Mouse (Mus musculus) midbrain, embryonic 14.5 days (tissue): ENCODE measurements at regions not wholly inside any gene's neighbourhood (a gene's known extent, or its start where the extent isn't known, plus 50 kb on each side); places are given as distances from the start of the nearest gene placed in this dataset.

Source experiments
- ATAC-seq: fragments of 200-750 bp; cut with Nextera tagmentation; 2 replicates; pipeline ENCODE4 v1.8.0; 2017; ENCODE audit warnings: moderate number of reproducible peaks, moderate library complexity; ENCODE audit not compliant: low FRiP score, low TSS enrichment
- DNase-seq: peaks from one replicate; pipeline ENCODE4 v3.0.0-alpha.2; 2015
- H3K27ac ChIP-seq: fragments of 300-500 bp; sonication (generic); replicated peaks from 2 replicates; pipeline ENCODE4 v1.5.1; 2014; ENCODE audit warnings: mild to moderate bottlenecking, low read depth, low read length, moderate library complexity
- H3K27me3 ChIP-seq: fragments of 300-500 bp; sonication (generic); 2 replicates; pipeline ENCODE4 v1.6.1; 2014; ENCODE audit warnings: low read length, control low read depth, mixed read lengths; ENCODE audit not compliant: control insufficient read depth, insufficient read depth
- H3K36me3 ChIP-seq: fragments of 300-500 bp; sonication (generic); 2 replicates; pipeline ENCODE4 v1.6.1; 2014; ENCODE audit warnings: low read length, control low read depth; ENCODE audit not compliant: control insufficient read depth, insufficient read depth
- H3K4me1 ChIP-seq: fragments of 300-500 bp; sonication (generic); 2 replicates; pipeline ENCODE4 v1.6.1; 2014; ENCODE audit warnings: mild to moderate bottlenecking, antibody characterized with exemption, low read length, control low read depth; ENCODE audit not compliant: control insufficient read depth, insufficient read depth
- H3K4me2 ChIP-seq: fragments of 300-500 bp; sonication (generic); 2 replicates; pipeline ENCODE4 v1.6.1; 2014; ENCODE audit warnings: mild to moderate bottlenecking, low read length, moderate library complexity
- H3K4me3 ChIP-seq: fragments of 300-500 bp; sonication (generic); replicated peaks from 2 replicates; pipeline ENCODE4 v1.5.1; 2014; ENCODE audit warnings: low read depth, low read length
- H3K9ac ChIP-seq: fragments of 300-500 bp; sonication (generic); replicated peaks from 2 replicates; pipeline ENCODE4 v1.6.1; 2014; ENCODE audit warnings: mild to moderate bottlenecking, low read length, moderate library complexity
- H3K9me3 ChIP-seq: fragments of 300-500 bp; sonication (generic); 2 replicates; pipeline ENCODE4 v1.6.1; 2016; ENCODE audit warnings: low read length, control low read depth, mixed read lengths; ENCODE audit not compliant: control insufficient read depth
- WGBS: fragments of 180-500 bp; shearing (Covaris S2); extraction: QIAGEN DNeasy Blood & Tissue Kit; methylation state at CpG from one replicate; pipeline ENCODE4 v1.1.7; 2014; 5-methylcytosine and 5-hydroxymethylcytosine counted together

DNA sequence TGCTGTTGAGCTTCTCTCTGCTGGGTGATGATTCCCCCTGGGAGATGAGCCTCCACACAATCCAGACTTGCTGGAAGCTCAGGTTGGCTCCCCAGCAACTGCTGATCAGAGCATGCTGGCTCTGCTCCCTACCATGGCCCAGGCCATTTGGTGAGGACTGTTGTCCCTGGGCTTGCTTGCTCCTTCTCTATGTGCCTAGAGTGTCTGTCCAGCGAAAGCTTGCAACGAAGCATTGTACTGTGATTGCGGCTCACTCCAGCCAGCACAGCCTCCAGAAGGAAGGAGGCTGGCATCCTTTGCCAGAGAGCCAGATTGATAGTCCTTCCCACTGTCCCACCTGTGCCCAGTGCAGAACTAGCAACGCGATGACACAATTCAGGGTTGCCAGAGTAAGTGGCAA lies 295.1 kb upstream of the Npvf start:
- Histone ChIP-seq H3K9ac (no peak overlapping the region), H3K9me3 (no peaks in the 10 kb centered on the region), H3K27me3 (no peaks in the 10 kb centered on the region), H3K36me3 (no peaks in the 10 kb centered on the region), H3K27ac (peak overlapping the region; percentile 70; the same call in 1 of the 2 replicates), H3K4me3 (no peak overlapping the region), H3K4me2 (no peak overlapping the region), H3K4me1 (peaks cover 9% of the 10 kb centered on the region; the same call in 1 of the 2 replicates)
- ATAC-seq (no peak), DNase-seq (no peak)
- 90% methylated on average over 5 of the region's 5 CpGs for WGBS

DNA sequence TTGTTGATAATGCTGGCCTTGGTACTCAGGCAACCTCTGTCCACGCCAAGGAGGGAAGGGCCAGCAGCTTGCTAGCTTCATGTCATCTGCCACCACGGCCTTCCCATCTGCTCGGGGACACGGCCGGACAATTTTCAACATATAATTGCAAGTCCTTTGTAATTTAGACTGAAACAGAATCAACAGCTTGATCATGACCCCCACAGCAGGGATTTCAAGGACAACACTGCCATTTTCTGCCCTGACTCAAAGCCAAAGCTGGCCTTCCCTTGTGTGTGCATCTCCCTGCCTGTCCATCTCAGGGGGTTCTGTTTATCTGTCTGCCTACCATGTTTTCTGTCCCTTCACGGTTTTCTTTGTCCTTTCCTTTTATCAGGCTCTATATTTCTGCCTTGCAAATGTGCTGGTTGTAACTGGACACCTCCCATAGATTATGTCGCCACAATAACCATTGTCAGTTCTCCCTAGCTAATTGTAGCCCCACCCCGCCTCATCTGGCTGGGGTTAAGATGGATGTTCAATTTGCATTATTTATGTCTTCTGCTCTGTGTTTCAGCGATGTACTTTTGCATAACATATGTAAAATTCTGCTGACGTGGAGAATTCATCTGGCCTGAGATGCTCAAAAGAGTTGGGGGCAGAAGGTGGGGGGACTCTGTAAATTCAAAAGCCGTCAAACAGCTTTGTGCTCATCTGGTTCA lies 295.8 kb upstream of the Npvf start:
- no peaks in the 10 kb centered on the region for H3K27me3 ChIP-seq
- H3K4me1 ChIP-seq = peaks cover 9% of the 10 kb centered on the region; the same call in 1 of the 2 replicates
- peak; percentile 57; the same call in 1 of the 2 replicates for ATAC-seq
- peak overlapping the region; percentile 70 for H3K27ac ChIP-seq
- no peaks in the 10 kb centered on the region for H3K9me3 ChIP-seq
- H3K9ac ChIP-seq = no peak overlapping the region
- no peaks in the 10 kb centered on the region for H3K36me3 ChIP-seq
- H3K4me3 ChIP-seq = no peak overlapping the region
- peak; percentile 52 for DNase-seq
- no peak overlapping the region for H3K4me2 ChIP-seq
- WGBS = 22% methylated on average over 11 of the region's 11 CpGs

DNA sequence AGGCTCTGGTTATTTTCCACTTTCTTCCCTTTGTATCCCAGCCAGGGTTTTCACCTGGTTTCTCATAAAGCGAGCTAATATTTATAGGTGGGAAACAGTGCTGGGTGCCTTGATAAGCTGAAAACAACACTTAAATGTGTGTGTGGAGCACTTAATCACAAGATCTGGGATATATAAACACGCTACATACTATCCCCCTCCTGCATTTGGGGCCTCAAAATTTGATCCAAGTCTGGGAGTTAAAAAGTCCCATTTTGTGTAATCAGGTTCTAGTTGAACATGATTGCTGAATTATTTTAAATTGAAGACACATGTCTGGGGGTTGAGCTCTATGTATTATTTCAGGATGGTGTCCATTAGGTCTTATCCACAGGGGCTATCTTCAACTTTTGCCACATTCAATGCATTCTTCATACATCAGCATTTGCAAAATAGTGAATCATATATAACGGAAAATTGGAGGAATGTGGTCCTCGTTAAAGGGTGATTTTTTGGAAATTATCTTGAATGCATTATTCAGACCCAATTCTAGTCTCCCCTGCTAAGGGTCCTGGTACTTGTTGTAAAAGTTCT lies 303.2 kb upstream of the Npvf start:
- H3K27me3 ChIP-seq = no peaks in the 10 kb centered on the region
- no peak for ATAC-seq
- no peak for DNase-seq
- no peaks in the 10 kb centered on the region for H3K36me3 ChIP-seq
- H3K4me1 ChIP-seq = no peaks in the 10 kb centered on the region
- no peak overlapping the region for H3K4me2 ChIP-seq
- H3K9ac ChIP-seq = no peak overlapping the region
- no peak overlapping the region for H3K27ac ChIP-seq
- no peak overlapping the region for H3K4me3 ChIP-seq
- H3K9me3 ChIP-seq = no peaks in the 10 kb centered on the region
- 97% methylated on average over 4 of the region's 4 CpGs for WGBS

GRCm38 (mm10) chr6:50960341-50960740 lies 306.1 kb upstream of the Npvf start:
- DNase-seq (no peak), ATAC-seq (no peak)
- no peak overlapping the region for H3K9ac ChIP-seq
- no peak overlapping the region for H3K27ac ChIP-seq
- H3K4me2 ChIP-seq = no peak overlapping the region
- no peaks in the 10 kb centered on the region for H3K27me3 ChIP-seq
- no peaks in the 10 kb centered on the region for H3K36me3 ChIP-seq
- no peaks in the 10 kb centered on the region for H3K9me3 ChIP-seq
- H3K4me1 ChIP-seq = 0 out of 2 replicates have a peak, but pooled peaks cover 2% of the 10 kb centered on the region
- H3K4me3 ChIP-seq = no peak overlapping the region
- 76% methylated on average over 5 of the region's 5 CpGs for WGBS

DNA sequence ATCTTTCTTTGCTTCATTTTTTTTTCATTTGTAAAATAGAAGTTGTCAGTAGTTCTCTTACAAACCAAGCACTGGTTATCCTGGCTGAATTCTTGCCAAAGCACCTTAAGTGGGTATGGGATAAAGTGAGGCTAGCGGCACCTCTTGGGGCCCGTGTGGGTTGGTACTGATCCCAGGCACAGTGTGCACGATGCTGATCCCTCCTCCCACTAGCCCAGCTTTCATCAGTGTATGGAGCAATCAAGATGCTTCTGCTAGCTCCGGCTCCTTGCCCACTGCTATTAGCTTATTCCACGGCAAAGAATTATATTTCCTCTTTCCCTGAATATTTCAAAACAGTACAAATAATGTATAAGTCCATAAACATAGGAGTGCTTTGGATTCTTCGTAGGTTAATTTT lies 307.4 kb upstream of the Npvf start:
- Histone ChIP-seq H3K4me2 (no peak overlapping the region), H3K4me1 (0 out of 2 replicates have a peak, but pooled peaks cover 2% of the 10 kb centered on the region), H3K36me3 (no peaks in the 10 kb centered on the region), H3K27me3 (no peaks in the 10 kb centered on the region), H3K4me3 (no peak overlapping the region), H3K27ac (no peak overlapping the region), H3K9me3 (no peaks in the 10 kb centered on the region), H3K9ac (no peak overlapping the region)
- ATAC-seq (no peak), DNase-seq (no peak)
- WGBS = 67% methylated on average over 6 of the region's 6 CpGs

- 89% methylated on average over 5 of the region's 5 CpGs for WGBS
- ATAC-seq = no peak
These were observed 314.3 kb upstream of the Npvf start for GRCm38 (mm10) chr6:50968546-50968945.

DNA sequence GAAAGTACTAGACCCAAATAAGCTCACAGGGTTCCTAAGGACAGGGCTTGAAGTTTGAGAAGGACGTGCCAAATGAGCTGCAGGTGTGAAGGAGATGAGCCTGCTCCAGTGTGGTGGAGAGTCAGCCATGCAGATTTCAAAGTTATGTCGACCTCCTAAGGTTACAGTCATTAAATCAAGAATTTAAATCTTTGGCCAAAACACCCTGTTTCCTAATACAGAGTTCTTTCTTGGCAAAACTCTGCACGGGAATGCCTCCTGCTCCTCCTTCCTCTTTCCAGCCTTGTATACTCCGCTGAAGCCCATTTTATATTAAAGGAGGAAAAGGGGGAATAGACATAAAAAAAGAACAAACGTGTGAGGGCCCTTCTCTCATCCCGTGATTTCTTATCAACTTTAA lies 315.1 kb upstream of the Npvf start:
- Histone ChIP-seq H3K4me3 (no peak overlapping the region), H3K4me2 (no peak overlapping the region), H3K4me1 (no peaks in the 10 kb centered on the region), H3K9ac (no peak overlapping the region), H3K36me3 (no peaks in the 10 kb centered on the region), H3K27me3 (no peaks in the 10 kb centered on the region), H3K9me3 (no peaks in the 10 kb centered on the region), H3K27ac (no peak overlapping the region)
- 81% methylated on average over 6 of the region's 6 CpGs for WGBS
- no peak for DNase-seq
- no peak for ATAC-seq

More at GRCm38 (mm10) chr6:50968546-50968945, 314.3 kb upstream of the Npvf start:
- no peaks in the 10 kb centered on the region for H3K36me3 ChIP-seq
- no peak overlapping the region for H3K4me3 ChIP-seq
- no peaks in the 10 kb centered on the region for H3K9me3 ChIP-seq
- H3K9ac ChIP-seq = no peak overlapping the region
- no peak overlapping the region for H3K4me2 ChIP-seq
- H3K4me1 ChIP-seq = no peaks in the 10 kb centered on the region
- no peak overlapping the region for H3K27ac ChIP-seq
- DNase-seq = no peak
- H3K27me3 ChIP-seq = no peaks in the 10 kb centered on the region

DNA sequence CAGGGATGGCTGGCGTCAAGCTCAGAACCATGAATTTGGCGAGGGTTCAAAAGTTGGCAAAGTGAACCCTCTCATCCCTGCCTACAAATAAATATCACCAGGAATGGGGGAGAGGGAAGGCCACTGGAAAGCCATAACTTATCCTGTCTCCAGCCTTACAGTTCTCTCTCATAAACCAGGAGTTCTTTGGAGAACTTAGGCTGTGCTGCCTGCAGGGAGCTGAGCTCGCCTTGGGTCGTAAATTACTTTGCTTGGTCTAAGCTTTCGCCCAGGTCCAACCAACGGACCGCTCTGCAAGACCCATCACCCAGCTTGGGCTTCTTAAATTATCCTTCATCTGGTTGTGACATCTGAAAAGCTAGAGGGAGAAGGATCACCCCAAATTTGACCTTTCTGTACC lies 315.8 kb upstream of the Npvf start:
- DNase-seq (no peak), ATAC-seq (no peak)
- Histone ChIP-seq H3K9me3 (no peaks in the 10 kb centered on the region), H3K36me3 (no peaks in the 10 kb centered on the region), H3K9ac (no peak overlapping the region), H3K27me3 (no peaks in the 10 kb centered on the region), H3K4me1 (no peaks in the 10 kb centered on the region), H3K4me3 (no peak overlapping the region), H3K4me2 (no peak overlapping the region), H3K27ac (no peak overlapping the region)
- 91% methylated on average over 7 of the region's 7 CpGs for WGBS

- no peaks in the 10 kb centered on the region for H3K36me3 ChIP-seq
- no peak overlapping the region for H3K4me3 ChIP-seq
- H3K9ac ChIP-seq = no peak overlapping the region
- H3K27me3 ChIP-seq = no peaks in the 10 kb centered on the region
- ATAC-seq = no peak
- H3K27ac ChIP-seq = no peak overlapping the region
- DNase-seq = no peak
- WGBS = 87% methylated on average over 8 of the region's 8 CpGs
- no peak overlapping the region for H3K4me2 ChIP-seq
- no peaks in the 10 kb centered on the region for H3K4me1 ChIP-seq
- no peaks in the 10 kb centered on the region for H3K9me3 ChIP-seq
These were observed 316.5 kb upstream of the Npvf start for GRCm38 (mm10) chr6:50970770-50971169.
